Mouse (Mus musculus) cerebellum, adult (tissue): ENCODE measurements around the gene Slc26a10.

Source experiments
- ATAC-seq: cut with Nextera tagmentation; 2 replicates; pipeline ENCODE4 v1.9.2; 2017; ENCODE audit warnings: mild to moderate bottlenecking, moderate library complexity, mixed read lengths; ENCODE audit not compliant: insufficient number of reproducible peaks, low FRiP score, low TSS enrichment

Gene Slc26a10

DNA sequence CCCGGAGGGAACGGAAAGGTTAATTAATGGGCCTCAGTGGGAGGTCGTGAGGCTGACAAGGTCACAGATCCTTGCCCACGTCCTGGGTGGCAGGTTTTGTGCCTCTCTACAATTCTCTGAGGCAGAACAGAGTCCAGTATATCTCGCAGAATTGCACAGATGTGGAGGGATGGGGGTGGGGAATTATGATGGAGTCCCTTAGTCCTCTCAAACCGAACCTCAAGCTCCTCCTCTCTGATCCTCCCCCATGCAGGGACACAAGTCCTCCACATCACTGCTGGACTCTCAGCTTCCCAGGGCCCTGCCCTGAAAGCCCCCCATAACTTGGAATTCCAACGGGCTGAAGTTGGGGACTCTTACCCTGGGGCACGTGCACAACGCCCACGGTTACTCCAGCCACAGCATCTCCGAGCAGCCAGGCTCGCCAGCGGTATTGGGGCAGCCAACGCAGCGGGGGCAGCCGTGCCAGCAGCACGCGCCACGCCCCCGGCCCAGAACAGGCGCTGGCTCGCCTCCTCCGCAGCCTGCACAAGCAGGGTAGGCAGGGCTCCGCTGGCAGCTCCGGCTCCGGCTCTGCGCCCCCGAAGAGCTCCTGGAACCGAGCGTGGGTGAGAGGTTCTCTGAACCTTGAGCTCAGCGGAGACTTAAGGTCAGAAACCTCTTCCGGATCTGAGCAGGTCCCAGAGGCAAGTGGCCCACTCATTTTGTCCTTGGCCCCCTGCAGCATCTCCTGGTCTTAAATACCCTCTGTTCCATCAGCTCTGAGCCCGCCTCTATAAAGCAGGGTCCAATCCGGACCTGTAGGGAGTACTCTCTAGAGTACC, at the start of gene Slc26a10:
Gene Slc26a10, minus strand, starts transcription at position 775 of the 824 bp plus-strand sequence.
- ATAC-seq, result no peak

DNA sequence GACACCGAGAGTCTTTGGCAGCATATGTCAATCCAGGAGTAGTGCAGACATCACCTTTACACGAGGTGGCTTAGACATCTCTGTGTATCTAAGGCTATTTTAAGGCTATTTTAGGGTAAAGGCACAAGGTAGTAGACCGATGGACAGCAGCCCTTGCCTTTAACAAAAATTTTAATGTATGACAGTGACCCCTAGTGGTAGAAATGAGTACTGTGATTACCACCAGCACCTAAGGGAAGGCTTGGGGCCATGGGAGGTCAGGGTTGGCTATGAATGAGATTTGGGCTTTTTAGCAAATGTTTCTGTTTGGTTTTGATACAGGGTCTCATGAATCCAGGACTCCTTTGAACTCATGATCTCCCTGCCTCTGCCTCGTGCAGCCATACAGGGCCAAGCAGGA, 48.5 kb upstream of the Slc26a10 start:
- ATAC-seq, result peak; percentile 56; the same call in 1 of the 2 replicates

DNA sequence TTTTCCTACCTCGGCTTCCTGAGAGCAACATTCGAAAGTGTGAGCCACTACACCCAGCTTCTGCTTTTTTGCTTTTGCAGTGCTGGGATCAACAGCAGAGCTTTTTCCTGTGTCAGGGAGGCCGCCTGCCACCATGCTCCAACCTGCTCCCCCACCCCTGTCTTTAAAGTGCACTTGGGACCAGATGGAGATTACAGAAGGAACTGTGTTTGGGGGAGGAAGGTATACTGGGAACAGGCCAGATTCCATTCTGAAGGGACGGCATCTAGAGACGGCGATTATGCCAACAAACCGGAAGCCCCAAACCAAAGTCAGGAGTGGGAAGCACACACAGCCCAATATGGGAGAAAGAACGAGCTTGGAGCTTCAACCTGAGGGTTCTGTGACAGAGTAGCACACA, 46.7 kb upstream of the Slc26a10 start:
- ATAC-seq, result no peak

DNA sequence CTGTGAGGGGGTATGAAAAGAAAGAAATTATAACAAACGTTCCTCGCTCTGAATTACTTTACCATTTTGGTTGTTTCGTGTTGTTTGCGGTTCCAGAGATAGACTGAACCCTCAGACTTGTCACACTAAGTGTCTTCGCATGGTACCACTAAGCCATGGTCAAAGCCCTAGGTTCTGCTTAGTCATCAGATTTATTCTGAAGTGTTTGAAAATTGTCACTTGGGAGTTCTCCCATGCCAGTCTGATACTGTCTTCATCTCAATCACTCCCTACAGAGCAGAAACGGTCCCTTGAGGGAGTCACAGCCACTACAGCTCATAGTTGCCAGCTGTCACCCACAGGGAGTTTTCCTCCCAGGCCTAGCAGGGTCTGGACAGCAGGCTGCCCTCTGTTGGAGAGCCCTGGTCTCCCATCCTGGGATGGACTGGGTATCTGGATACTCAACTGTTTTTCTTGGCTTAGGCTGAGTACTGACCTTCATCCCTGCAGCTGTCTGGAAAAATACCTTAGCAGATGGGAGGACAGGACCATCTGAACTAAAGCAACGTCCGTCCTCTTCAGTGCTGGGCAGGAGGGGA, 46.0 kb upstream of the Slc26a10 start:
- no peak for ATAC-seq

DNA sequence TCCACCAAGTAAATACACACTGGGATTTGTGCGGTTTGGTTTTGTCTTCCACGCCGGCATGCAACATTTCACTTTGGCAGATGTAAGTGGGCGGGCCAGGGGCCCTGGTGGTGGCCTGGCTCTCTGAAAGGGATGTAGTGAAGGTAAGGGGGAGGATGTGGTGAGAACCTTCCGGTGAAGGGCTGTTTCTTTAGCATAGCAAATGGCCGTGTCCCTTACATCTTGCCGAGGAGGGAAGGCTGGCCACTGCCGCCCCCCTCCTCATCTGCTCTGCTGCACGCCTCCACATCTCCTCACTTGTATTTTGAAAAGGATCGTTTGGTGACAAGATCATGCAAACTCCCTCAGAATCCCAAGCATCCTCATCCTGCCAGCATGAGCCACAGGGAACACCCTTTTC, 45.3 kb upstream of the Slc26a10 start:
- no peak for ATAC-seq

DNA sequence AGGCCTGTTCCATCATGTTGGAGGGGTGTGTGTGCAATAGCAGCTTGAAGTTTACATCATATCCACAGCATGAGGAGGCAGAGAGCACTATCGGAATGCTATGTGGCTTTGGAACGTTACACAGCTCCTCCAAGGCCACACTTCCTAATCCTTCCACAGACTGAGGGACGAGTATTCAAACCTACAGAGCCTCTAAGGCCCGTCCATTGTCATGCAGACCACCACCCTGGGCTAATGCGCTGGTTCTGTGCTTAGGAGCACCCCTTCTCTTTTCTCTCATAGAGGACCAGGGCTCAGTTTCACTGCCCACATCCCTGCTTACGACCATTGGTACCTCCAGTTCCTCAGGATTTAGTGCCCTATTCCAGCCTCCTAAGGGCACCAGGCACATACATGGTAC, 44.8 kb upstream of the Slc26a10 start:
- ATAC-seq, result no peak

DNA sequence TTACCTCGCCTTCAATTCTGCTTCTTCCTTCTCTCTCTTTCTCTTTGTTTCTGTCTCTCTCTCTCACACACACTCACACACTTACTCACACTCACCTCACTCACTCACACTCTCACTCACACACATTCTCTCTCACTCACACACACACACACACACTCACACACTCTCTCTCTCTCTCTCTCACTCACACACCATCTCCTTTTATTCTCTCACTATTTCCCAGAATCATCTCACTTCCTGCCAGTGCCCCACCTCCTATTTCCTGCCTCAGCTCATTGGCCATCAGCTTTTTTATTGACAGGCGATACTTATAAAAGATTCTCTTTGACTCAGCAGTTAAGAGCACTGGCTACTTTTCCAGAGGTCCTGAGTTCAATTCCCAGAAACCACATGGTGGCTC, 37.9 kb upstream of the Slc26a10 start:
- no peak for ATAC-seq

DNA sequence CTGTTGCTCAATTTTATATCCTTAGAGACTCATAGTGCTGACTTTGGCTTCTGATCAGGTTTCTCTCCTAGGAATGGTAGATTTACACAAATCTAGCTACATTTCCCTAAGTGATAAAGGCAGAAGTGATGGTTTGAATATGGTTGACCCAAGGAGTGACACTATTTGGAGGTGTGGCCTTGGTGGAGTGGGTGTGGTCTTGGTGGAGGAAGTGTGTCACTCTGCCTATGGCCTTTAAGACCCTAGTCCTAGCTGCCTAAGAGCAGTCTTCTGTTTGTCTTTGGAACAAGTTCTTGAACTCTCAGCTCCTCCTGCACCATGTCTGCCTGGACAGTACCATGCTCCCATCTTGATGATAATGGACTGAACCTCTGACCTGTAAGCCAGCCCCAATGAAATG, 36.7 kb upstream of the Slc26a10 start:
- ATAC-seq, result no peak

DNA sequence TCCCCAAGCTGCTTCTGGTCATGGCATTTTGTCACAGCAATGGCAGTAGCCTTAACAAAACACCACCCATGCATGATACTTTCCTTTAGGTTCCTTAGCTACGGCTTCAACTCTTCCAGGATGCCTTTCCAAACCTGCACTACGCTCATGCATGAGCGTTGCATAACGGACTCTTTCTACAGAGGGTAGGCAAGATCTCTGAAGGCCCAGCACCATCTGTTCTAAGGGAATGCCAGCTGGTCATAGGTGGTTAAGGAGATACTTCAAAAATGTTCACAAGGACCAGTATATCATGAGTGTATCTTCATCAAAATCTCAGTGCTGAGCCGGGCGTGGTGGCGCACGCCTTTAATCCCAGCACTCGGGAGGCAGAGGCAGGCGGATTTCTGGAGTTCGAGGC, 36.0 kb upstream of the Slc26a10 start:
- no peak for ATAC-seq

DNA sequence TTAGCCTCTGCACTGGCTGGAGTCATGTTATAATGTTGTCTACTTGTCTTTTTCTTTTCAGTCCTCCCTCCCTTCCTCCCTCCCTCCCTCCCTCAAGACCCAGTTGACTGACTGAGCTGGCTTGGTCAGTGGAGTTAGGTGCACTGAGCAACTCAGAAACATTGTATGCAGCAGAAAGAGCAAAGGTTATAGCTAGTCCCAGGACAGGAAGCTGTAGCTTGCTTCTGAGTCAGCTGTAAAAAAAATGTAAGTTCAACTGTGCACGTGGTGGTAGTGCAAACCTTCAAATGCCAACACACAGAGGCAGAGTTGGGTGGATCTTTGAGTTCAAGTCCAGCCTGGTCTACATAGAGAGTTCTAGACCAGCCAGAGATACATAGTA, 34.0 kb upstream of the Slc26a10 start:
- no peak for ATAC-seq

DNA sequence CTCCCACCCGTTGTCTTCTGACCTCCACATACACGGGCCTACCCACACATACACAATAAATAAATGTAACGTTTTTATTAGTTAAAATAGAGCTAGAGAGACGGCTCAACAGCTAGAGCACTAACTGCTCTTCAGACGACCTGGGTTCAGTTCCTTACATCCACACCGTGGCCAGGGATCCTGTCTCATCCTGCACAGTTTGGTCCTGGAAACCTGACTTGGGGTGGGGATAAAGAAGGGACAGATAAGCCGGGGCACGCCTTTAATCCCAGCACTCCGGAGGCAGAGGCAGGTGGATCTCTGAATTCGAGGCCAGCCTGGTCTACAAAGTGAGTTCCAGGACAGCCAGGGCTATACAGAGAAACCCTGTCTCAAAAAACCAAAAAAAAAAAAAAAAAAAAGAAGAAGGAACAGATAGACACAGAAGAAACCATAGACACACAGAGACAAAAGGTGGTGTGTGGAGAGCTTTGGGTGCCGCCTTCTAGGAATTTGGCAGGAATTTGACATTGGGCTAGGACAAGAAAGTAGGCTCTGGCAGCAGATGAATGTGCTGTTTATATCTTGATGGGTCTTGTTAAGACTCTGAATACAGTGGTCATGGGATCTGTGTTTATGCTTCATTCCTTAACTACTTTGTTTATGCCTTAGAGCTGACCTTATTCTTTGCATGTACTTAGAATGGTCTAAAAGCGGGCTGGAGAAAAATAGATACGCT, 33.4 kb upstream of the Slc26a10 start:
- no peak for ATAC-seq

DNA sequence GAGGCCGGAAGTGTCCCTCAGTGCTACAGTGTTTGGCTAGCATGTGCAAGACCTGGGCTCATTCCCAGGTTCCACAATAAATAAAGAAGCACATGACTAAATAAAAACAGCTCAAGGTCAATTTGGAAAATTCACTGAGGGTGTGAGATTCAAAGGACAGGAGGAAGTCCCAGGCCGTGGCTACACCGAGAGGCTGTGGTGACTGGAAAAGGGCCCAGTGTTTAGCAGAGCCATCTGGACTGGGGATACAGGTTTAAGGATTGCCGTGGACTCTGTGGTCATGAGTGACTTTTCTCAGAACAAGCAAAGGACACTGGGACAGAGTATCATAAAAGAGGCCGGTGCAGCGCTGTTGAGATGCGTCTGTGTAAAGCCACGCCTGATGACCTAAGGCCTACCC, 32.8 kb upstream of the Slc26a10 start:
- no peak for ATAC-seq

DNA sequence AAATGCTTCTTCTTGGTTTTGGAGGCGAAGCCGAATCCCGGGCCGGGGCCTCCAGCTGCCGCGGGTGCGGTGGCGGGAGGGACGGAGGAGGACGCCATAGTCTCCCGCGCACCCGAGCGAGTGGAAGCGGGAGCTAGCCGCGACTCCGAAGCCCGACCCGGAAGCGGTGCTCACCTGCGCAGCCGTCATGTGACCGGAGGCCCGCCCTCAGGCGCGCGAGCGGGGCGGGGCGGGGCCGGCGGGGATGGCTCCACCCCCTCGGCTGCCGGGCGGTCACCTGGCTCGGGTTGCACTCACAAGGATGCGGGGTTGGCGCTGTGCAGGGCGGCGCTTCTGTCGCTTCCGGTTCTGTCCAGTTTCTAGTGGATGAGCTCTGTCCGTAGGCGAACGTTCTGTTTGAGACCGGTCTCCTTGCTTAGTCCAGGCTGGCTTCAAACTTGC, 31.0 kb upstream of the Slc26a10 start, which contains the start of gene Pip4k2c:
Gene Pip4k2c, minus strand, starts transcription at position 172 of the 441 bp plus-strand sequence.
- peak; percentile 85 for ATAC-seq

DNA sequence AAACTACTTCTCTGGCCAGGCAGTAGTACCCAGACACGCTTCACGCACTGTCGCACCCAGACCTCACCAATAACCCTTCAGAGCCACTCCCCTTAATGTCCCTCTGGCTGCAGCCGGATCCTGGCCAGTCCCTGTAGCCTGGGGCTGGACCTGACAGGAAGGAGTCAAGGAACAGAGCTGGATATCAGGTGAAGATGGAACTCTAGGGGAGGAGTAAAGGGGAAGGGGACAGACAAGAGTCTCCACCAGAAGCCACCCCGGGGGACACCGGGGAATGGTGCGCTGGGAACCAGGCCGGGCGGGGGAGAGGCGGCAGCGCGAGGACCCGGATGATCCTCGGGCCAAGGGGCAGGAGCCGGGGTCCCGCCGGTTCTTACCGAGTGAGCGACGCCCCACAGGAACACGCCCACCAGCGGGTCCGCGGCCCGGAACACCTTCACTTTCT, 30.5 kb upstream of the Slc26a10 start:
- ATAC-seq, result peak; percentile 28; the same call in 1 of the 2 replicates

DNA sequence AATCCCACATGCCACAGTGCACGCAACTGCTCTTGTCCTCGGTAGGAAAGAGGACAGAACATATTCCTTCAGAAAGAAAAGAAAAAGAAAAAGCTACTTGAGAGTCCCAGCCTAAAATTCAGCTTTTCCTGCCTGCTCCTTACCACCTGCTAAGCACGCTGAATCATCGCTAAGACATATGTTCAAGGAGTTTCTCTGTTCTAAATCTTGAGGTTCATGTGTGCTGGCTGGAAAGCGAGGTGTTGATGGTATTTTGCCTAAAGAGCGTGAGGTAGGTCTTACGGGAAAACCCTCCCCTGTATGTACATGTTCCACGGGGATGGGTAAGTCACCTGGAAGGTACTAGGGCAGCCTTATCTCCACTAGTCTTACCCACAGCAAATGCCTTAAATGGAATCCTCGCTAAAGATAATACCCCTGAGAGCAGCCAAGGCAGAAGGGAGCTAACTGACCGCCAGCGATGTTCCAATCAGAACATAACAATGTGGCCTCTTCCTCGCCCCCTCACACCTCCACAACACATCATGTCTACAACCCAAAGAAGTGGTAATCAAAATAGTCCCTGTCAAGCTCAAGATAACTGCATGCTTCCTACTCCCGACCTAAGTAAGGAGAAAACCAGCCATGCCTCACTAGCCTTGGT, 29.6 kb upstream of the Slc26a10 start:
- ATAC-seq, result no peak

DNA sequence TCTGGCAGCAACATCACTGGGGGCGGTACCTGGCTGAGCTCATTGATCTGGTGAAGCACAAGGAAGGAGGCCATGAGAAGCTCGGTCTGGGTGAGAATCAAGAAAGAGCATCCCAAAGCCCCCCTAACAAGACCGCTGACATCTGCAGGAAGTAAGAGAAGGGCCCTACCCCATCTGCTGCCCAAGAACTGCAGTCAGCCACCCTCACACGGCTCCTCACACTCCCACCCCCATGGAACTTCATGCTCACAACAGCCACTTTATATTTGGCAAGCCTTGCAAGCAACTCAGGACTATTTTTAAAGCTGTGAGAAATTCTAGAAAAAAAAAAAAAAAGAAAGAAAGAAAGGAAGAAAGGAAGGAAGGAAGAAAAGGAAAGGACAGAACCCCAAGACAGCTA, 28.5 kb upstream of the Slc26a10 start:
- no peak for ATAC-seq

DNA sequence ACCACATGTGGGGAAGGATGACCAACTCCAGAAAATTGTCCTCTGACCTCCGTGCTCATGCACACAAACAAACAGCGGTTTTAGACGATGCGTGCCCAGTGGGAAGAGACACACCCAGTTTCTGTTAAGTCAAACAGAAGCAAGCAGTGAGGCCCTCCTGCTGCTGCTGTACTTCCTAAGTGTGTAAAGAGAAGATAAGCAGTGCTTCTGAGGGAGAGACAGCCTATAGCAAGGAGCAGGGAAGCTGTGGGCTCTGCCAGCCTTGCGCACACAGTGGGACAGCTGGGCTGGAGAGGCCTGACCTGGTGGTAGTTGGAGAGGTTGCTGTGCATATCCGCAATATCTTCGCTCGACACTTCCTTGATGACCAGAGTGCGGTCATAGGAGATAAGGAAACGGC, 24.9 kb upstream of the Slc26a10 start:
- no peak for ATAC-seq

DNA sequence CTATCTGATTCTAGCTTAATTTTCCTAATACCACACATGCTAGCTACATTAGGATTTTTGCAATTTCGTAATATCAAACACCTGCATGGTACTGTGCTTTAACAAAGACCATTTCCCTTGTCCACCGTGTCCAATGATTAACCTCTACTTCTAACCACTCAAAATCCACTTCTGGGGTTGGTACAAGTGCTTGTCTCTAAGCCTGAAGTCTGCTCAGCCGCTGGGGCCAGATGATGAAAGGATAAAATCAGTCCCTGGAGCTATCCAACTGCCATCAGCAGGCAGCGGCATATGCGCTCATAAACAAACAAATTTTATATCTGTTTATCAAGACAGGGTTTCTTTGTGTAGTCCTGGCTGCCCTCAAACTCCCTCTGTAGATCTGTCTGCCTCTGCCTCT, 24.1 kb upstream of the Slc26a10 start:
- no peak for ATAC-seq

DNA sequence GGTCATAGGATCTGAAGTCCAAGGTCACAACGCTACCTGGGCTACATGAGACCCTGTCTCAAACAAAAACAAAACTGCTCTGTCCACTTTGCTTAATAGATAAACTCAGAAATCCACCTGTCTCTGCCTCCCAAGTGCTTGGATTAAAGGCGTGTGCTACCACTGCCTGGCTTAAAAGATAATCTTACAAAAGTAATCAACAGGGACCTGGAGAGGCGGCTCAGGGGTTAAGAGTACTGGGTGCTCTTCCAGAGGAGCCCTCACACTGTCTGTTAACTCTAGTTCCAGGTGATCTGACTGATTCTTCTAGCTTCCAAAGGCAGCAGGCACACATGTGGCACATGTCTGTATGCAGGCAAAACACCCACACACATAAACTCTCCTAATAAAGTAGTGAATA, 22.7 kb upstream of the Slc26a10 start:
- no peak for ATAC-seq

DNA sequence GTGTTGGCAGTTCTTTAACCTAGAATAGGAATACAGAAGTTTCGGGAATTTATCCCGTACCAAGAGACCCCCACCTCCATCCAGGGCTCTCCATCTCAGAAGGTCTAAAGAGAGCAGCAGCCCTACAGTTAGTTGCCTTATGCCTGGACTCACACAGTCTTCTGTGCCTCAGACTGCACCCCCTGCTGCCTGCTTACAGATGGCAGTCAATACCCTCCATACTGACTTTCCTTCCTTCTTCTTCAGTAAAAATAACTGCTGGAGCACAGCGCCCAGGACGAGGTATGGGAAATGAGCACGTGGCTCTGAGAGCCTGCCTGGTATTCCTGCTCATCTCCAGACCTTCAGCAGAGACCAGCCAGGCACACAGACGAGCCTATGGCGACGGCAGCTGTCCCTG, 19.8 kb upstream of the Slc26a10 start:
- ATAC-seq, result no peak

DNA sequence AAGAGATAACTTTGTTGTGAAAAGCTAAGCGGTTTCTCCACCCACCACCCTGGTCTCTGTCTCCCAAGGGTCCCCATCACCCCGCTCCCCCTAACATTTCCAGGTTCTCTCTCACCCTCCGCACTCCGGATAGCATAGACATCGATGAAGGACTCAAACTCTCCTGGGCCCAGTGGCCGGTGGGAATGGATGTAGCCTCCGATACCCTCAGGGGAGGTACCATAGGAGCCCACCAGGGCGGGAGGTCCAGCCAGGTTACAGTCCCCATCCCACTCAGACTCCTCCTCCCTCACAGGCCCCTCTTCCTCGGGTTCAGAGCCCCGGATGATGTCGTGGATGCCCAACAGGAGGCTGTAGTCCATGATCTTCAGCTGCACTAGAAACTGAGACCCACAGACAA, 19.0 kb upstream of the Slc26a10 start:
- no peak for ATAC-seq
